Mouse (Mus musculus): Measurements from ENCODE around the gene Nup210l.

DNA sequence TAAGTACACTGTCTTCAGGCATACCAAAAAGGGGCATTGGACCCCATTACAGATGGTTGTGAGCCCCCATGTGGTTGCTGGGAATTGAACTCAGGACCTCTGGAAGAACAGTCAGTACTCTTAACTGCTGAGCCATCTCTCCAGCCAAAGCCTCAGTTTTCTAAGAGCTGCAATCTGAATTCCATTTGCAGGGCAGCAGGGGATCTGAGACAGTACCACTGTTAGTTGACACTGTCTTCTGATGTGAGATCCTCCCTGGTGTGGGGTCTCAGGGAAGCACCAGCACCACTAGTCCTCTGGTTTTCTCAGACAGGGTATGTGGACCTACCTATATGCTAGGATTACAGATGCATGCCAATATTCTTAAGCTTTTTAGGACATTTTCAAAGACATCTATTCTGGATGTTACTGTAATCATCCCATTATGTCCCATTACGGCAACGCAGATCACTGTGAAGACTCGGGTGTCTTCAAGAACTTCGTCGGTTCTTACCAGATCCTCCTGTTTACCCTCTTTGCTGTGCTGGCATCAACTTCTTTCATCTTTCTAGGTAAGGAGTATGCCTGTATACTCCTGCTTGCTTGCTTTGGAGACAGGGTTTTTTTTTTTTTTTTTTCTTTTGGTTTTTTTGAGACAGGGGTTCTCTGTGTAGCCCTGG lies 106.1 kb downstream of the Nup210l start:
- TF ChIP-seq POLR2A (IDR thresholded peaks at IDR 0.05; ENCODE audit: control insufficient read depth, low read depth, low read length) = no peak
- no peak for TF ChIP-seq CTCF (IDR thresholded peaks at IDR 0.05; ENCODE audit: control insufficient read depth, insufficient read depth, insufficient replicate concordance, low read depth, low read length)

All from testis, adult 2 months (tissue).